Mouse (Mus musculus) urinary bladder, postnatal 10 days (tissue): Measurements from ENCODE around the gene Gm14409.
"Not testable (repeated sequence)": the region's sequence is repeated elsewhere in the genome, so short reads cannot be mapped to it uniquely, and the experiment has no call there.

Source experiments
- DNase-seq: peaks from one replicate; pipeline ENCODE4 v3.0.0; 2022; ENCODE audit warnings: low spot score

The Gm14409 gene

GRCm38 (mm10) chr2:177266936-177267335 is at the start of gene Gm14409:
Gene Gm14409 (minus strand): TSS chr2:177267036.
- DNase-seq: not testable (repeated sequence)

- DNase-seq: not testable (repeated sequence)
These were observed 42.8 kb upstream of the Gm14409 start for GRCm38 (mm10) chr2:177309627-177310026.

- DNase-seq: not testable (repeated sequence)
These were observed 38.1 kb upstream of the Gm14409 start for GRCm38 (mm10) chr2:177304980-177305379.

GRCm38 (mm10) chr2:177283701-177284100 is 16.9 kb upstream of the Gm14409 start:
- DNase-seq: not testable (repeated sequence)

- DNase-seq: not testable (repeated sequence)
These were observed 10.9 kb upstream of the Gm14409 start for GRCm38 (mm10) chr2:177277754-177278153.

DNA sequence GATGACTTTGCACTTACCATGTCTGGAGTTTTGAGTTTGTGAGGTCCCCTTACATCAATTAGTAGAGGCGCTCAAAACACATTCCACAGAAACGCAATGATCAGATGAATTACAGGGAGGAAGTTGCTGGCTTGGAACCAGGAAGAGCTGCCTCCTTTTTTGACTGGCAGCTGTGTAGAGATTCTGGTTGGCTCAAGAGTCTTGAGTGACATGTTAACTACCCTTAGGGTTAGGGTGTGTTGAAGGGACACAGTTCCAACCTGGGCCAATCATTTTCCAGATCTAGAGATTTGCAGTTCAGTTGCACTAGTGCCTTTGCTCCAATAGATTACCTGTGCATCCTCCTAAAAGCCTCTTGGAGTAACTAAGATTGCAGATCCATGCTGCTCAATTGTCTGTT is 5.4 kb upstream of the Gm14409 start:
- DNase-seq: not testable (repeated sequence)

DNA sequence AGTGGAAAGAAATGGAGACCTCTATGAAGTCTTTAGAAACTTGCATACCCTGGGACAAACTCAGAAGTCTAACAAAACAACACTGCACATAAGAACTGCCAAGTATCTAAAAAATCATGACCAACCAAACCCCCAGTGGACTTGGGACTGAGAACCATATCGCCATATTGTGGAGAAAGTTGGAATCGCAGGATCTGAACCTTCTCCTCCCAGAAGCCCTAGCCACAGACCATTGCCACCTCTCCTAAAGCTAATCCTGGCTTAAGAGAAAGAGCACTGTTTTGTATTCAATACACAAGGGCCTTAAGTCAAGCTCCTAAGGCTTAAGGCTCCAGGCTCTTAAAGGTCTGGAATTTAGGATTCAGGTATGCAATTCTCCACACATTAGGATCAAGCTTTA is 19.4 kb downstream of the Gm14409 start:
- not testable (repeated sequence) for DNase-seq

DNA sequence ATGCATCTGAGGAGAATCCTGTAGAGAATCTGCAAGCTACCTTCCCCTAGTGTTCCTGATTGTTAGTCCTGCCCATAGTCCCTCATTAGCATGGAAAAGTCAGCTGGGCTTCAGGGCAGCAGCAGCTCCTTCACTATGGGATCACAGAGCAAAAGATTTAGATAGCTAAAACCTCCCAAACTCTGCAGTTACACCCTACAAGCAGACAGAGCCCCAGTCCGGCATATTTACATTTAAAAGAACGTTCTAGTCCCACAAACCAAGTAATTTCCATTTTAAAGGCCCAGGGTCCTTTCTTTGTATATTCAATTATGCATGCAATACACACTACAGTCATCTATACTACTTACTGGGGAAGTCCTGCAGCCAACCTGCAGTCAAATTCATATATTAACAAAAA is 36.4 kb downstream of the Gm14409 start:
- DNase-seq: not testable (repeated sequence)
